Mouse (Mus musculus) heart, embryonic 15.5 days (tissue): Measurements from ENCODE around the gene Yif1b. TPM values are rescaled to one million over a fixed set of nuclear protein-coding genes. Genes with fewer than 3 reads are reported as not detected.

Experiments
- ATAC-seq: fragments of 200-750 bp; cut with Nextera tagmentation; replicated peaks from 2 replicates; pipeline ENCODE4 v1.8.0; 2017; ENCODE audit warnings: low read depth, moderate TSS enrichment; ENCODE audit not compliant: insufficient number of reproducible peaks, insufficient read depth, low FRiP score
- H3K27ac ChIP-seq: fragments of 300-500 bp; sonication (generic); 2 replicates; pipeline ENCODE4 v1.5.1; 2015; ENCODE audit warnings: mild to moderate bottlenecking, inconsistent platforms
- H3K27me3 ChIP-seq: fragments of 300-500 bp; sonication (generic); 2 replicates; pipeline ENCODE4 v1.6.1; 2015; ENCODE audit warnings: inconsistent platforms
- H3K36me3 ChIP-seq: fragments of 300-500 bp; sonication (generic); 2 replicates; pipeline ENCODE4 v1.6.1; 2015; ENCODE audit warnings: mild to moderate bottlenecking, inconsistent platforms
- H3K4me1 ChIP-seq: fragments of 300-500 bp; sonication (generic); replicated peaks from 2 replicates; pipeline ENCODE4 v1.6.1; 2015; ENCODE audit warnings: inconsistent platforms
- H3K4me2 ChIP-seq: fragments of 300-500 bp; sonication (generic); 2 replicates; pipeline ENCODE4 v1.6.1; 2015; ENCODE audit warnings: inconsistent platforms, mild to moderate bottlenecking, moderate library complexity
- H3K4me3 ChIP-seq: fragments of 300-500 bp; sonication (generic); 2 replicates; pipeline ENCODE4 v1.5.1; 2015; ENCODE audit warnings: mild to moderate bottlenecking, inconsistent platforms
- H3K9ac ChIP-seq: fragments of 300-500 bp; sonication (generic); 2 replicates; pipeline ENCODE4 v1.6.1; 2015; ENCODE audit warnings: mild to moderate bottlenecking, inconsistent platforms
- H3K9me3 ChIP-seq: fragments of 300-500 bp; sonication (generic); replicated peaks from 2 replicates; pipeline ENCODE4 v1.6.1; 2016; ENCODE audit warnings: inconsistent platforms
- WGBS: fragments of 180-500 bp; shearing (Covaris S2); methylation state at CpG from one replicate; pipeline ENCODE4 v1.1.7; 2015; ENCODE audit warnings: mixed read lengths; 5-methylcytosine and 5-hydroxymethylcytosine counted together
- polyA plus RNA-seq: library from polyadenylated mRNA; unstranded; fragments of >200 nt; fragmentation: Nextera tagmentation; extraction: Ambion mirVana; gene quantifications from 2 replicates; pipeline ENCODE4 v1.2.1, GENCODE M21; 2015

The Yif1b gene
- polyA plus RNA-seq, 1 experiment from 2014 or later, result 98.2 TPM

DNA sequence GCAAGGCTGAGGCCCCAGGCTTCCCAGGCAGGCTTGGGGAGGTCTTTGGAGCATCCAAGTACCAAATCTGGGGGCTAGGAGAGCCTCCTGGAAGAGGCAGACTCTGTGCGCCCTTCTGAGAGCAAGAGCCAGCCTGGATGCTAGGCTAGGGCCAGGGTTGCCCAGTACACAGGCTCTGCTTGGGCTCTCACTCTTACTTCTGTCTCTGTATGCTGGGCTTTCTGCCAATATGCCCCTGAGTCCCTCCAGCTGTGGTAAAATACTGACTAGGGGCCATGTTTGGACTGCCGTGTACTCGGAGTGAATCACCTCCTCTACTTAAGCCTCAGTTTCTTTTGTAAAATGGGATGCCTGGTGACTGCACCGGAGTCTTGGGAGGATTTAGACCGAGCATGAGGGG lies 7.9 kb downstream of the Yif1b start:
- Histone ChIP-seq H3K27me3 (no peaks in the 10 kb centered on the region), H3K4me1 (peaks cover 22% of the 10 kb centered on the region), H3K27ac (no peak overlapping the region), H3K9ac (no peak overlapping the region), H3K36me3 (peaks cover 22% of the 10 kb centered on the region), H3K4me2 (no peak overlapping the region), H3K4me3 (no peak overlapping the region), H3K9me3 (no peaks in the 10 kb centered on the region)
- ATAC-seq, result no peak
- 79% methylated on average over 5 of the region's 5 CpGs for WGBS

DNA sequence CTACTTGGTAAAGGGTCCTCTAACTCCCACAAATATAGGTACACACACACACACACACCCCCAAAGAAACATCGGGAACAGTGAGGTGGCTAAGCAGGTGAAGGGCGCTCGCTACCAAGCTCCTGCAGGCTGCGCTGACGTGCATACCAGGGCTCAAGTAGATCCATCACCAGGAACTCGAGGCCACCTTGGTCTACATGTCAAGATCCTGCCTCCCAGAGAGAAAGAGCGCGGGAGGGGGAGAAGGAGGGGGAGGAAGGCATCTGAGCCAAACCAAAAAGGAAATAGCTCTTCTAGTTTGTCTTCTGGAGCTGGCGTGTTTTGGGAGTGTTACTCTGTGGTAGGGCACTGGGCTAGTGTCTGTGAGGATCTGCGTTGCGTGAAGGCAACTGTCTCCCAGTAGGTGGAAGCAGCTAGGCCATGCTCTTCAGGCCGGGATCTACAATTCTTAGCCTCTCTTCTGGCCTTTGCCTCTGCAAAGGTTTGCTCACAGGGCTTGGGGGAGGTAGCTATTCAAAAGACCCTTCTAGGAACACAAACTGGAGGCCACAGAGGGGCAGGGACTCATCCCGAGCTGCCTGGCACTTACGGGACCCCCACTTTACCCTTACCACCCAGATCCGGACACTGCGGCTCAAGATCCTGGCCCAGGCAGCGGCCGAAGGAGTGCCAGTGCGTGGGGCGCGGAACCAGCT lies 8.6 kb downstream of the Yif1b start:
- Histone ChIP-seq H3K36me3 (peaks cover 22% of the 10 kb centered on the region), H3K27me3 (no peaks in the 10 kb centered on the region), H3K4me2 (peak overlapping the region; percentile 72; the same call in 1 of the 2 replicates), H3K4me3 (peak overlapping the region; percentile 43; the same call in 1 of the 2 replicates), H3K27ac (no peak overlapping the region), H3K4me1 (peaks cover 22% of the 10 kb centered on the region), H3K9me3 (no peaks in the 10 kb centered on the region), H3K9ac (no peak overlapping the region)
- 75% methylated on average over 21 of the region's 21 CpGs for WGBS
- ATAC-seq, result no peak

DNA sequence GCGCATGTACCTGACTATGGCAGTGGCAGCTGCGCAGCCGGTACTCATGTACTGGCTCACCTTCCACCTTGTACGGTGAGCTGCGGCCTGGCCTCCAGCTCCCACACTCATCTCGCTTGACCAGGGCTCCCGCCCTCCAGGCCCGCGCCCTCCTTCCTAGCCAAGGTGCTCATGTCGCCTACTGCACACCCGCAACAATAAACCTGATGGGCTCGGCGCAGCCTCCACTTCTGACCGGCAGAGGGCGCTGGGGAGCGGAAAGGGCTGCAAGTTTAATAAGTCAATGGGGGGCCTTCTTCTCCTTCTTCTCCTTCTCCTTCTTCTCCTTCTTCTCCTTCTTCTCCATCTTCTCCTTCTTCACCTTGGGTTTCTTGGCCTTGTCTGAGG lies 9.2 kb downstream of the Yif1b start:
- peak overlapping the region; percentile 38; the same call in 1 of the 2 replicates for H3K9ac ChIP-seq

DNA sequence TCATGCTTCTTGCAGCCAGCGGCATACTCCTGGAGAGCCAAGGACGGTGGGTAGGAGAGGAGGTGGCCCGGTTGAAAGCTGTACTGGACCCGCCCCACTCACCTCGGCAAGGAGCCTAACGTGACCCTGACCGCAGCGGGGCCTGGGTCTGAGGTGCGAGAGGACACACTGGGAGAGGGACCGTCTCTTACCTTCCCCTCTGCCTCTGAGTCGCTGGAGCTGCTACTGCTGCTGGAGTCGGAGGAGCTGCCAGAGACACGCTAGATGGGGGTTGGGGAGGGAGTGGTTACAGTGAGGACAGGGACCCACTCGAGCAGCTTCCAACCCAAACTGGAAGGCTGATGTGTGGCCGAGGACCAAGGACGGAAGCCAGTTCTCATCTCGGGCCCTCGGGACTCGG lies 9.6 kb downstream of the Yif1b start:
- peak; percentile 19; the same call in 1 of the 2 replicates for ATAC-seq
- Histone ChIP-seq H3K9ac (peak overlapping the region; percentile 38), H3K4me3 (peak overlapping the region; percentile 43), H3K27ac (peak overlapping the region; percentile 31; the same call in 1 of the 2 replicates), H3K4me1 (peaks cover 22% of the 10 kb centered on the region), H3K36me3 (peaks cover 22% of the 10 kb centered on the region), H3K9me3 (no peaks in the 10 kb centered on the region), H3K4me2 (peak overlapping the region; percentile 72), H3K27me3 (no peaks in the 10 kb centered on the region)
- 12% methylated on average over 19 of the region's 19 CpGs for WGBS

More for the DNA sequence above, 9.2 kb downstream of the Yif1b start:
- Histone ChIP-seq H3K9me3 (no peaks in the 10 kb centered on the region), H3K27ac (no peak overlapping the region), H3K27me3 (no peaks in the 10 kb centered on the region), H3K36me3 (peaks cover 22% of the 10 kb centered on the region), H3K4me2 (peak overlapping the region; percentile 72), H3K4me3 (peak overlapping the region; percentile 43), H3K4me1 (peaks cover 22% of the 10 kb centered on the region)
- 30% methylated on average over 16 of the region's 16 CpGs for WGBS
- ATAC-seq, result no peak

DNA sequence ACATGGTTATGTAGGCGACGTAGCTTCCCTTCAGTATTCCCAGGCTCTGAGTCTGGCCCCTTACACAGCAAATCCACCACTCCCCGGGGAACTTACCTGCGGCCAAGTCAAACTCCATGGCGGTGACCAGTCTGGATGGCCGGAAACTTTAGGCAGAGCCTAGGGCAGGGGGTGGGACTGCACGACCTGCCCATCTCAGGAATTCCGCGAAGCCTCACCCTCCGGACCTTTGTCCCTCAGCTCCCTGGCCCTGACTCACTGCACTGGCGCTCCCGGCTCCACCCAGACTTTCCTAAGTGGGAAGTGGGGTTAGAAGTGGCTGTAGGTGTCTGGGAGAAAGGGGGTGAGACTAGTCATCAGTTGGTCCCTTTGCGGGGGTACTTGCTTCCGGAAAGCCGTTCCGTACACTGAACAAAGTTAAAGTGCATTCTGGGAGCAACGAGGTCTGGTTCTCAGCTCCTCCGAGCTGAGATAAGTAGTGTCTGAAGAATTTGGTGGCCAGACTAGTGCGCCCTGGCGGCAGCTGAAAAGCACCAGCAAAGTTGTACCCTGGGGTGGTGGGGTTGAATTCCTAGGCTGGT lies 10.2 kb downstream of the Yif1b start, which contains the start of gene 2200002D01Rik:
Gene 2200002D01Rik (minus strand): TSS at position 206 of the 581 bp plus-strand sequence.
- peak within 1 kb of the TSS; percentile 31; the same call in 1 of the 2 replicates for H3K27ac ChIP-seq
- H3K9me3 ChIP-seq, result no peaks in the 10 kb centered on the region
- peaks cover 22% of the 10 kb centered on the region for H3K4me1 ChIP-seq
- peak within 1 kb of the TSS; percentile 72 for H3K4me2 ChIP-seq
- H3K27me3 ChIP-seq, result no peaks in the 10 kb centered on the region
- peak within 1 kb of the TSS; percentile 38 for H3K9ac ChIP-seq
- peaks cover 22% of the 10 kb centered on the region for H3K36me3 ChIP-seq
- peak; percentile 33; the same call in 1 of the 2 replicates for ATAC-seq
- H3K4me3 ChIP-seq, result peak within 1 kb of the TSS; percentile 43
- WGBS, result 14% methylated on average over 20 of the region's 20 CpGs

DNA sequence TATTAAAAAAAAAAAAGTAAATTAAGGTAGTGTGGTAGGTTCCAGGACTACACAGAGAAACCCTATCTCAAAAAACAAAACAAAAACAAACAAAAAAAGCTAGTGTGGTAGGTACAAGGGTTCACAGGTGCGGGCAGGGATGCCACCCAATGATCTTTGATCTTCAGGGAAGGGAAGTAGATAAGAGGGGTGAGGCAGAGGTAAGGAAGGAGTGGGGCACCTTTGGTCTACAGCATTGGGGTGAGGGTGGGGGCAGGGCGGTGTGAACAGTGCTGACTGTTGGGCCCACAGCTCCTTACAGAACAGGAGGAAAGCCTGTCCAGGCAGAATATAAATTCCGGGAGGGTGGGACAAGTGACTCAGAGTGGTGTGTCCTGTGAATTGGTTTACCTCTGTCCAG lies 13.0 kb downstream of the Yif1b start:
- H3K4me3 ChIP-seq, result no peak overlapping the region
- no peak overlapping the region for H3K27ac ChIP-seq
- H3K27me3 ChIP-seq, result no peaks in the 10 kb centered on the region
- no peak overlapping the region for H3K9ac ChIP-seq
- no peak for ATAC-seq
- 75% methylated on average over 3 of the region's 3 CpGs for WGBS
- H3K36me3 ChIP-seq, result no peaks in the 10 kb centered on the region
- no peak overlapping the region for H3K4me2 ChIP-seq
- H3K4me1 ChIP-seq, result peaks cover 22% of the 10 kb centered on the region
- no peaks in the 10 kb centered on the region for H3K9me3 ChIP-seq

DNA sequence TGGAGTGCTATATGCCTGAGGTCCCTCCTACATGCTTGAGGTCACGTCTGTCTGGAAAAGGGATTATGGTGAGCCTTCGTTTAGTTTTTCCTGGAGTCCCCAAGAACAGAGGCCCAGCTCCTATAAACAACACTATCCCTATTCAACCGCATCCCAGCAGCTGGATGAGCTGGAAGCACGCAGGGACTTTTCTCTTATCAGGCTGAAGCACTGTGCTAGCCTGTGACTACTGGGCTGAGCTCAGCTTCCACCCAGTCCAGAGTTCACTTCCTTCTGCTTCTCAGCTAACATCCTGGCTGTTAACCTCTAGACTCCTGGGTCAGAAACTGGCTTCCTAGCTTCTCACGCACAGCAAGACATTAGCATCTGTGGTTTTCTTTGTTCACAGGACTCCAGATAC lies 15.7 kb downstream of the Yif1b start:
- Histone ChIP-seq H3K4me2 (no peak overlapping the region), H3K9me3 (no peaks in the 10 kb centered on the region), H3K27ac (no peak overlapping the region), H3K4me3 (no peak overlapping the region), H3K4me1 (0 out of 2 replicates have a peak, but pooled peaks cover 5% of the 10 kb centered on the region), H3K36me3 (no peaks in the 10 kb centered on the region), H3K9ac (no peak overlapping the region), H3K27me3 (no peaks in the 10 kb centered on the region)
- WGBS, result 40% methylated on average over 5 of the region's 5 CpGs
- no peak for ATAC-seq

DNA sequence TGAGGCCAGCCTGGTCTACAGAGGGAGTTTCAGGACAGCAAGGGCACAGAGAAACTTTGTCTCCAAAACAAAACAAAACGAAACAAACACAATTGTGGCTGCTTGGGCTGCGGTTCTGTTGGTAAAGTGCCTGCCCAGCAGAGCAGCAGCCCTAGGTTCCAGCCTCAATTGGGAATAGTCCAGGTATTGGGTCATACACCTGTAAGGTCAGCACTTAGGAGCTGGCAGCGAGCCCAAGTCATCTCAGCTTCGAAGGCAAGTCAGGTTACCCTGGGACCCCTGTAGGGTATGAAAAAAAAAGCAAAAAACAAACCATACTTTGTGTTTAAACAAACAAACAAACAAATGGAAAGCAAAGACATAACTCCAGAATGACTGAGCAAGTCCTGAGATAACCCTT lies 17.7 kb downstream of the Yif1b start:
- Histone ChIP-seq H3K9me3 (no peaks in the 10 kb centered on the region), H3K27ac (no peak overlapping the region), H3K27me3 (no peaks in the 10 kb centered on the region), H3K36me3 (0 out of 2 replicates have a peak, but pooled peaks cover 3% of the 10 kb centered on the region), H3K9ac (no peak overlapping the region), H3K4me2 (no peak overlapping the region), H3K4me1 (peaks cover 10% of the 10 kb centered on the region; the same call in 1 of the 2 replicates), H3K4me3 (no peak overlapping the region)
- ATAC-seq, result no peak
- WGBS, result 75% methylated on average over 4 of the region's 4 CpGs

DNA sequence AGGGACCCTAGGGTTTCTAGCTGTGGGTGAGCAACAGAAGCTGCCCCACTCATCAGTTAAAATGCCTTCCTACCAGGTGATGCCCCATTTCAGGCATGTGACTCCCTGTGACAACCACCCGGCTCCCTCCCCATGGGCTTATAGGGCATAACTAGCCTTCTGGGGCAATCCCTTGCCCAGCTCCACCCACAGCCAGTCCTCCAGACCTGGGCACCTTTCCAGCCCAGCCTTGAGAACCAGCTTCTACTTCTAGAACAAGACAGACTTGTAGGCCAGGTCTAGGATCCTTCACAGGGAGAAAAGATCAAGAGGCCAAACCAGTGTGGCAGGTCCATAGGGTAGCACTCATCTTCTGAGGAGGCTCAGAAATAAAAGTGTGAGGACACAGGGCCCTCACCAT lies 19.2 kb downstream of the Yif1b start:
- Histone ChIP-seq H3K36me3 (0 out of 2 replicates have a peak, but pooled peaks cover 3% of the 10 kb centered on the region), H3K4me3 (no peak overlapping the region), H3K9me3 (no peaks in the 10 kb centered on the region), H3K27me3 (no peaks in the 10 kb centered on the region), H3K4me2 (no peak overlapping the region), H3K9ac (no peak overlapping the region), H3K27ac (no peak overlapping the region; the same call in 1 of the 2 replicates), H3K4me1 (peaks cover 15% of the 10 kb centered on the region)
- 86% methylated on average over 1 of the region's 1 CpGs for WGBS
- no peak; the same call in 1 of the 2 replicates for ATAC-seq

DNA sequence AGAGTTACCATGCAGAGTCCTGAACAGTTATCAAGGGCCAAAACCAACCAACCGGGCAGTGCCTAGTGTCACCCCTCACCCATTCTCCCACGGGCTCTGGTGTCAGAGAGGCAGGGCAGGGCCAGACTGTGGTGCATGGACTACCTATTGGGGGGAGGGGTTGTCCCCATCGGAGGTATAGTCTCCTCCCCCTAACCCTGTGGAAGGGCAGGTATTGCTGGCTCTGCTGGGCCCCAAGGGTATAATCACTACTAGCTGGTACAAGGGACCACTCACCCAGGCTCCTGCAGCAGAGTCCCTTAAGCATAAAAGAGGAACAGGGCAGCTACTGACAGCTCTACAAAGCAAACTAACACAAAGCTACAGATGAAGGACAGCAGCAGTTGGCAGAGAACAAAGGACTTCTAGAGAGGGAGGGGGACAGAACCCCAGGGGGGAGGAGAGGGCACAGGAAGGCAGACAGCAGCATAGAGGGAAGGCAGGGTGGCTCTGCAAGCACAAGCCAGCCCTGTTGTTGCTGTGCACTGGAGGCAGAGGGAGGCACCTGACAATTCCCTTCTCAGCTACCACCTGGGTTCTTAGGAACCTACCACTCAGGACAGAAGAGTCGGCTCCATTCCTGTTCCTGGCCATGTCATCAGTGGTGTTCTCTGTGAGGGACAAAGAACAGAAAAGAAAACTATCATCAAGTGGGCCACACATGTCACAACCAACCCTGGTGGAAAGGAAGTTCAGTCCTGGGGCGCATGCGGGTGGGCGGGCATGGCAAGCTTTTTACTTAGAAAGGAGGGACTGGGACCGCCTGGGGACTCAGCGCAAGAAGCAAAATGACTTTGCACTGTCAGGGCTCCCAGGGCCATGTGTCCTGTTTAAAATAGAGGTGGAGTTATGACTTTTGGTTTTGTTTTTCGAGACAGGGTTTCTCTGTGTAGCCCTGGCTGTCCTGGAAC lies 21.9 kb downstream of the Yif1b start:
- Histone ChIP-seq H3K4me2 (no peak overlapping the region), H3K27ac (no peak overlapping the region), H3K36me3 (0 out of 2 replicates have a peak, but pooled peaks cover 3% of the 10 kb centered on the region), H3K4me3 (no peak overlapping the region), H3K9ac (no peak overlapping the region), H3K9me3 (no peaks in the 10 kb centered on the region), H3K4me1 (peaks cover 22% of the 10 kb centered on the region), H3K27me3 (no peaks in the 10 kb centered on the region)
- 77% methylated on average over 10 of the region's 10 CpGs for WGBS
- no peak for ATAC-seq

DNA sequence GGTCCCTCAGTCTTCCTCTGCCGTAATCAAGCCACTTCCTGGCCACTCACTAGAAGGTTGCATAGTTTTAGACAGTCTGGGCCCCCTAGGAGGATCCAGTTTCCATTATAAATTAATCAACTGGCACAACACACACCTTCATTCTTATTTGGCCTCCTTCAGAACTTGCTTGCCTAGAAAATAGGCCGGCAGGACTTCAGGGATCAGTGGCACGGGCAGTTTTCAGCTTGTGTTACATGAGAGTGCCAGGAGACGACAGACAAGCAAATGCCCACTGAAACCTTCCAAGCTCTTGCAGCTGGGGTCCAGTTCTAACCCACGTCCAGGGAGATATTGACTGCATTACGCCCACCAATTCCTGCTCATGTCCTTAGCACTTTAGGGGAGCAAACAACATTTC lies 24.0 kb downstream of the Yif1b start:
- Histone ChIP-seq H3K9me3 (no peaks in the 10 kb centered on the region), H3K4me2 (no peak overlapping the region), H3K4me1 (peaks cover 34% of the 10 kb centered on the region), H3K9ac (no peak overlapping the region), H3K4me3 (no peak overlapping the region), H3K36me3 (0 out of 2 replicates have a peak, but pooled peaks cover 3% of the 10 kb centered on the region), H3K27me3 (no peaks in the 10 kb centered on the region), H3K27ac (peak overlapping the region; percentile 31; the same call in 1 of the 2 replicates)
- WGBS, result 52% methylated on average over 6 of the region's 6 CpGs
- no peak for ATAC-seq
